Mouse (Mus musculus) olfactory bulb, adult 2 months (tissue): ENCODE data around the gene Limch1.

Source experiments
- CTCF ChIP-seq: fragments of 200-500 bp; IDR thresholded peaks from 2 replicates; pipeline ENCODE4 v1.5.1; 2012; ENCODE audit warnings: low read depth, mild to moderate bottlenecking, low read length, moderate library complexity; ENCODE audit not compliant: insufficient read depth
- POLR2A ChIP-seq: fragments of 200-500 bp; IDR thresholded peaks from 2 replicates; pipeline ENCODE4 v1.6.1; 2012; ENCODE audit warnings: mild to moderate bottlenecking, low read depth, low read length, moderate library complexity; ENCODE audit not compliant: insufficient read depth

DNA sequence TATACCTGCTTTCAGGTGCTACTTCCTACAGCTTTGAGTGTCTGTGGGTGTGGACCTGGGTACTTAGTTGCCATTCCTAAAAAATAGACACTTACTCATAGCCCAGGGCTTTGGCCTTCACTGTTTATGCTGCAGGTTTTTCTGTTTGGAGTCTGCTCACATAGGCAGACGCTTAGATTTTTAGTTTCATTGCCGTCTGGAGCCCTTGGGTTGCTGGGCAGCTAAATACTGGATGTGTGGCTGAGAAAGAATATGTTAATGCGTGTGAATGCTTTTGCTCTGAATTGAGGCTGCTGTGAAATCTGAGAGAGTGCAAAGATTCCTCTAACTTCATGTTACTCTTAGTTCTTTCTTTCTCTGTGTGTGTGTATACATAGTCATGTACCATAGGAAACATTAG lies 52.5 kb downstream of the Limch1 start:
- no peak for TF ChIP-seq POLR2A
- no peak for TF ChIP-seq CTCF
